Mouse (Mus musculus) megakaryocyte, embryonic 14.5 days (primary cell): ENCODE results near the gene Galnt10.

ENCODE experiments used
- FLI1 ChIP-seq: IDR thresholded peaks from 2 replicates; pipeline ENCODE4 v1.6.1; 2012; ENCODE audit warnings: low read length, inconsistent platforms, mixed read lengths
- GATA1 ChIP-seq: IDR thresholded peaks from 3 replicates; pipeline ENCODE4 v1.6.1; 2012; ENCODE audit warnings: mixed read lengths, low read length, inconsistent platforms, borderline replicate concordance

DNA sequence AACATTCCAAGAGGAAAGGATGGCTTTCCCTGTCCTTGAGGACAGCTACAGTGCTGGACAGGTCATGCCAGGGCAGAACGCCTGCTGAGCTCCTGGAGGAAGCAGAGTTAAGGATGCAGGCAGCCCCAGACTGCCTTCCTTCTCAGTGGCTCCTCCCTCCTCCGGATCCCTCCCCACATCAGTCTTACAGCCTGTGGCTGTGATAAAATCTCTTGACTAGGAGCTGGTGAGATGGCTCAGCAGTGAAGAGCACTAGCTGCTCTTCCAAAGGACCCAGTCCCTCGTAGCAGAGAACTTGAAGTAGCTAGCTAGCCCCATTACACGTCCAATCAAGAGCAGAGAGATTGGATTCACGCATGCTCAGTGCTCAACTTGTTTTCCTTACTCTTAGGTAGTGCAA is 15.6 kb downstream of the Galnt10 start:
- no peak for TF ChIP-seq GATA1
- TF ChIP-seq FLI1 = no peak
